In genomic region chr10:80399191-80399972, GRCm38 (mm10) we compare ENCODE assay signal across 8 mouse cellular contexts. TPM values are rescaled to one million over a fixed set of nuclear protein-coding genes. Genes with fewer than 3 reads are reported as not detected.
DNase-seq lines count a peak whose midpoint lies in the region; ATAC-seq lines count a peak whose summit lies in the region.

Mbd3 (minus strand) TSS chr10:80399550.

- peak; percentile 95 to 96 for ATAC-seq in hematopoietic stem cell, adult 5-6 weeks (replicated peaks in 1 of 2; ENCODE audit: insufficient read depth in 1 of 2, low FRiP score in 2 of 2, low TSS enrichment in 1 of 2, low read depth in 1 of 2, poor library complexity in 2 of 2, severe bottlenecking in 2 of 2)
- peak; percentile 96 for ATAC-seq in lung, embryonic 16.5 days (ENCODE audit: low read depth)

- peak within 1 kb of the TSS; percentile 94 for H3K9ac ChIP-seq in lung, embryonic 16.5 days (ENCODE audit: low read length)

- H3K9me3 ChIP-seq in lung, embryonic 16.5 days (ENCODE audit: control insufficient read depth, low read length), result 0 out of 2 replicates have a peak, but pooled peaks cover 3% of the 10 kb centered on the region

- H3K4me2 ChIP-seq in lung, embryonic 16.5 days (ENCODE audit: low read depth, low read length), result peak within 1 kb of the TSS; percentile 94

- peaks cover 24% of the 10 kb centered on the region for H3K4me1 ChIP-seq in lung, embryonic 16.5 days (replicated peaks; ENCODE audit: control insufficient read depth, insufficient read depth, low read length)

- H3K36me3 ChIP-seq in lung, embryonic 16.5 days (ENCODE audit: control insufficient read depth, insufficient read depth, low read length), result peaks cover 27% of the 10 kb centered on the region

- H3K27ac ChIP-seq in lung, embryonic 16.5 days (ENCODE audit: low read length), result peak within 1 kb of the TSS; percentile 99

- H3K4me3 ChIP-seq in lung, embryonic 16.5 days (ENCODE audit: low read length), result peak within 1 kb of the TSS; percentile 83

- H3K27me3 ChIP-seq in lung, embryonic 16.5 days (ENCODE audit: control insufficient read depth, insufficient read depth, low read depth, low read length), result no peaks in the 10 kb centered on the region

- DNase-seq in MEL-GATA-1-ER (ENCODE audit: extremely low read depth, low read depth), result peak; percentile 100
- peak; percentile 99 for DNase-seq in cerebellum, adult 8-10 months
- peak; percentile 100 for DNase-seq in forelimb bud, embryonic 11.5 days (ENCODE audit: low read depth, low spot score)
- DNase-seq in layer of hippocampus, adult 9-10 months (ENCODE audit: low spot score), result peak; percentile 96
- peak; percentile 96 for DNase-seq in ovary, postnatal 10 days (ENCODE audit: low spot score)
- peak; percentile 99 to 100 for DNase-seq in thymus, postnatal 10 days (ENCODE audit: low spot score in 2 of 2)

- WGBS in lung, embryonic 16.5 days, result under 1% methylated on average over 76 of the region's 82 CpGs

RNA-seq across cellular contexts. Expression of gene Mbd3, which starts in this region (rescaled TPM):
- 40.6 and 89.6 TPM in 2 replicates for total RNA-seq in hematopoietic stem cell, adult 5-6 weeks (2017)
- polyA plus RNA-seq in lung, embryonic 16.5 days (2015; fragmentation: Nextera tagmentation; extraction: Ambion mirVana), result 192 and 204 TPM in 2 replicates

Comparison
In these comparisons a context has a peak if more than half of its experiments do, and no peak if none do; other contexts are left out.
1. Peak in every context shown above with its lines: DNase-seq, ATAC-seq, H3K4me3 ChIP-seq and H3K27ac ChIP-seq.